In the genomic region with DNA sequence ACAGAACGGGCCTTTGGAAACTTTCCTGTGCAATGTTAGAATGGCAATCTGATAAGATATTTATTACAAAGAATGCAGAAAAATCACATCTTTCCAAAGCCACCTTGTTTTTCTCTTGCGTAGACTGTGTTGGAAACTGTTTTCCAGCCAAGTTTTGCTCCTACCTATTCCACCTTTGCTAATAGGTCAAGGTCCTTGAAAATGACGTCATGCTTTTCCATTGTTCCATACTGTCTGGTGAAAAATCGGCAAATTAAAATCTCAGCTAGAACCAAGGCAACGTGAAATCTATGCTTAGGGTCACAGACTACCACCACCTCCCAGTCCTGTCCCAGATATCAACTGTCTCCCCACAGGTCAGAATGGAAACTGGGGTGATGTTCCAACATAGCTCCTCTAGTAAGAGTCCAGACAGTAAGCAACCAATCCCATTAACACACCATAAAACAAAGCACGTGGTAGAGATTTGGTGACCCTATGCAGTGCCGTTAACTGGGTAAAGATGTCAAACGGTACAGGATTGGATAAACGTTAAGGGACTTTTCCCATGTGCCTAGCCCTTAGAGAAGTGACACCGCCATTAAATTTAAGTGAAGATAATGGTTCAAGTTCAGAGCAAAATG, we compare ENCODE assay signal across 17 mouse cellular contexts. TPM values are rescaled to one million over a fixed set of nuclear protein-coding genes. Genes with fewer than 3 reads are reported as not detected.
DNase-seq lines count a peak whose midpoint lies in the region; ATAC-seq and TF ChIP-seq lines count a peak whose summit lies in the region.
"Had no signal": no experiment of that assay in that cellular context is flagged by ENCODE, and none has a peak within 500 bp of the region (broad histone marks: within the 10 kb centered on the region; RNA-seq: fewer than 3 reads in every experiment).

No protein-coding gene starts in this region.

- peak overlapping the region; percentile 38 for H3K4me3 ChIP-seq in liver, adult 2 months (ENCODE audit: insufficient read depth, low read depth, low read length)
- H3K4me3 ChIP-seq in liver, embryonic 15.5 days (replicated peaks): no peak overlapping the region
- H3K4me3 ChIP-seq: forebrain, embryonic 12.5 days; hindbrain, embryonic 10.5 days had no signal

- 21% methylated on average over 10 of the region's 10 CpGs for WGBS in liver, adult 2 months
- WGBS in liver, embryonic 15.5 days (ENCODE audit: insufficient replicate concordance): 67% methylated on average over 10 of the region's 10 CpGs

- peak overlapping the region; percentile 97 for H3K27ac ChIP-seq in liver, adult 2 months (replicated peaks; ENCODE audit: insufficient read depth, low read depth, low read length)
- H3K27ac ChIP-seq in liver, embryonic 15.5 days (replicated peaks): no peak overlapping the region
- H3K27ac ChIP-seq: forebrain, embryonic 12.5 days; hindbrain, embryonic 10.5 days; hindbrain, postnatal 0 days had no signal

- H3K9me3 ChIP-seq in liver, embryonic 15.5 days (replicated peaks): no peaks in the 10 kb centered on the region
- H3K9me3 ChIP-seq: forebrain, embryonic 12.5 days; hindbrain, embryonic 10.5 days had no signal

- DNase-seq in kidney, adult 18-20 months: peak; percentile 35
- DNase-seq in kidney, postnatal 10 days: no peak
- peak; percentile 88 for DNase-seq in liver, adult 2 months (ENCODE audit: extremely low read depth, low read depth, low spot score)
- DNase-seq in liver: no peak
- peak; percentile 20 for DNase-seq in hindlimb bud, embryonic 11.5 days (ENCODE audit: extremely low spot score, low read depth, low spot score)
- no peak for DNase-seq in layer of hippocampus, postnatal 36 days
- DNase-seq: B cell, adult 2 months; cerebellum, adult 18-20 months; cerebellum, postnatal 36 days; gastrocnemius, postnatal 10 days; lung, postnatal 36 days; right cerebral cortex, postnatal 4 days; thymus, adult 2 months had no signal

- peak overlapping the region; percentile 64; the same call in 1 of the 2 replicates for H3K9ac ChIP-seq in liver, adult 2 months (ENCODE audit: low read depth, low read length)
- H3K9ac ChIP-seq in liver, embryonic 15.5 days: no peak overlapping the region
- H3K9ac ChIP-seq: forebrain, embryonic 12.5 days had no signal

- peaks cover 22% of the 10 kb centered on the region; the same call in 1 of the 2 replicates for H3K79me2 ChIP-seq in liver, adult 2 months (ENCODE audit: control insufficient read depth, insufficient read depth, low read length)

- TF ChIP-seq POLR2A in liver, adult 2 months (IDR thresholded peaks at IDR 0.05; ENCODE audit: extremely low read depth, insufficient read depth, low read length): no peak

- no peaks in the 10 kb centered on the region for H3K36me3 ChIP-seq in liver, adult 2 months (ENCODE audit: control insufficient read depth, insufficient read depth, low read length)
- H3K36me3 ChIP-seq in liver, embryonic 15.5 days (replicated peaks): no peaks in the 10 kb centered on the region
- H3K36me3 ChIP-seq: forebrain, embryonic 12.5 days; hindbrain, embryonic 10.5 days had no signal

- H3K4me1 ChIP-seq in liver, adult 2 months (ENCODE audit: control insufficient read depth, insufficient read depth, low read length): peaks cover 28% of the 10 kb centered on the region
- no peaks in the 10 kb centered on the region; the same call in 1 of the 2 replicates for H3K4me1 ChIP-seq in liver, embryonic 15.5 days (replicated peaks)
- H3K4me1 ChIP-seq: hindbrain, embryonic 10.5 days had no signal

- no peaks in the 10 kb centered on the region for H3K27me3 ChIP-seq in liver, adult 2 months (ENCODE audit: control insufficient read depth, insufficient read depth, low read length)
- H3K27me3 ChIP-seq in liver, embryonic 15.5 days: no peaks in the 10 kb centered on the region
- H3K27me3 ChIP-seq: forebrain, embryonic 12.5 days had no signal

- ATAC-seq in liver, embryonic 15.5 days (ENCODE audit: insufficient read depth): peak; percentile 44; the same call in 1 of the 2 replicates
- ATAC-seq: hindbrain, postnatal 0 days had no signal

- no peak overlapping the region for H3K4me2 ChIP-seq in liver, embryonic 15.5 days
- H3K4me2 ChIP-seq: forebrain, embryonic 12.5 days had no signal

- TF ChIP-seq CTCF in liver, adult 2 months (IDR thresholded peaks at IDR 0.05; ENCODE audit: low read depth, low read length): no peak

RNA-seq across cellular contexts. Expression of gene Grb14, which starts 50.9 kb away (rescaled TPM):
- 43.8 and 47.6 TPM in 2 replicates for total RNA-seq in liver, adult 2 months (2014; rRNA removed)
- polyA plus RNA-seq in liver, adult 2 months (2012; rRNA removed): 16.1 and 17.6 TPM in 2 replicates
- polyA plus RNA-seq in liver, embryonic 15.5 days (2015; fragmentation: Nextera tagmentation; extraction: Ambion mirVana): 8.0 and 9.2 TPM in 2 replicates
- 10 to 100 TPM; 42.7 to 44.0 TPM for total RNA-seq in layer of hippocampus, postnatal 36 days (2021)

Comparison
In these comparisons a context has a peak if more than half of its experiments do, and no peak if none do; other contexts are left out.
1. DNase-seq: peak in kidney, adult 18-20 months (single experiment), liver, adult 2 months (single experiment) and hindlimb bud, embryonic 11.5 days (single experiment); none in kidney, postnatal 10 days (single experiment), liver (single experiment) and layer of hippocampus, postnatal 36 days (0 of 2).